Mouse (Mus musculus): ENCODE measurements around the gene Stxbp2.

Stxbp2 gene

DNA sequence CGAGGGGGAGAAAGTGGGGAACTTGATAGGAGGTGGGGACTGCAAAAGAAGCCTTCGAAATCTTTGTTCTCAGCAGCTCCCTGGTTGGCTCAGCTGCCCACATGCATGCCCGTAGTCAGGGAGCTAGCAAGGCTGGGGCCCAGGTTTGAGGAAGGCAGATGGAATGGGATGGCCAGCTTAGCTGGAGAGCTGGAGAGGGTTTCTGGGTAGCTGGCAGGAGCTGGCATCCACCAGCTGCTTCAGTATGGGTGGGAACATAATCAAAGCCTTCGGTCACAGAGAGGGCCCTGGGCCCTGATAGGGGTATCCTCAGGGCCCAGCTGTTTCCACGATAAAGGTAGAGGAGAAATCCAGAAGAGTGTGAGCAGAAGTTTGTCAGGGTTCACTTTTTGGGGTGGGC, 51.7 kb downstream of the Stxbp2 start:
- DNase-seq (ENCODE audit: low spot score in 2 of 2), result no peak

DNA sequence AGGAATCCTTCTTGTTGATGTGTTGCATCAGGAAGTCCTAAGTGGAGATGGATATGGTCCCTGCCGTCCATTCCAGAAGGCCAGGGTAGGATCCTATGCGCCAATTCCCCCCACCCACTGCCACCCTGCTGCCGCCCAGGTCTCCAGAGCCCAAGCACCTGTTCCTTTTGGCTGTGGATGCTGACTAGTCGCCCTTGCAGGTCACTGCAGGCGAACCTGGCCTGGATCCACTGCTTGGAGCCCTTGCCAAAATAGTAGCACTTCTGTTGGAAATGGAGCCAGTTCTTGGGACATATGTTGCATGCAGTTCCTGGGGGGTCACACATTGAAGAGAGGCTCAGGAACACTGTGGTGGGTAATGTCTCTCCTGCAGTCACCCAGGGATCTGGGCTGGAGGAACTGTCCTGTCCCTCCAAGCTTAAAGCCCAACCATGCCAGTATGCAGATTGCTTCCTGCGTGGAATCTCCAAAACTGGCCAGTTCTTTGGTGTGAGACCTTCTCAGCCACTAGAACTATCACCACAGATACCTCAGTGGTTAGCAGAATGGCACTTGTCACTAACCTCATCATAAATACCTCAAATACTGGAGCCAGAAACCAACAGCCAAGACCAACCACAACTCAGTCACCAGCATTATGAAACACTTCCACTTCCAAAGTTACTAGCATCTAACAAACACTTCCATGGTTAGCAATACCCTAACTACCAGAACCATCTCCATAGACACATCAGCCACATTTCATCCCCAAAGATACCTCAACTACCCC, 52.8 kb downstream of the Stxbp2 start:
- no peak for DNase-seq (ENCODE audit: low spot score in 2 of 2)

DNA sequence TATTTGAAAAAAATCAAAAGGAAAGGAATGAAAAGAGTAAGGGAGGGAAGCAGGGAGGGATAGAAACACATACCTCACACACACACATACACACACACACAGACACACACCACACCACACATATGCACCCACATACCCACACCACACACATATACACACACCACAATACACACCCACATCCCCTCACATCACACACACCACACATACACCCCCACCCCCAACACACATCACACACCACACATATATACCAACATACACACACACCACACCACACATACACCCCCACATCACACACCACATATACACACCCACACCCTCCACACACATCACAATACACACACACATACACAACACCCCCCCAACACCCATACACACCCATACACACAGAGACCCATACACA, 53.8 kb downstream of the Stxbp2 start:
- DNase-seq (ENCODE audit: low spot score in 2 of 2), result no peak

DNA sequence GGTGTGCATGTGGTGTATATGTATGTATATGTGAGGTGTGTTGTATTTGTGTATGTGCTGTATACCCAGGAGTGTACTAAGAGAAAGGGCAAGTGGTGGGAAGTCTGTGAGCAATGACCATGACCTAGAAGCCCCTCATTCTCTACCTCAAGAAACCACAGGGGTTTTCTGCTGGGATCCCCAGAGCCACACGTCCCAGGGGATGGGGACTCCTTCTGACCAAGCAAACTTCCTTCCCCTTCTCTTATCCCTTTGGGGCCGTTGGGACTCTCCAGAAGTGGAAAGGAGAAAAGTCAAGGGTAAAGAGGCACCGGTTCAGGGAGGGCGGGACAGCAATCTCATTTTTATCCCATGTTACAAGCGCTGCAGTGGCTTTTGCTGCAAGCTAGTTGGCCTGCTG, 54.7 kb downstream of the Stxbp2 start:
- DNase-seq (ENCODE audit: low spot score in 2 of 2), result no peak

DNA sequence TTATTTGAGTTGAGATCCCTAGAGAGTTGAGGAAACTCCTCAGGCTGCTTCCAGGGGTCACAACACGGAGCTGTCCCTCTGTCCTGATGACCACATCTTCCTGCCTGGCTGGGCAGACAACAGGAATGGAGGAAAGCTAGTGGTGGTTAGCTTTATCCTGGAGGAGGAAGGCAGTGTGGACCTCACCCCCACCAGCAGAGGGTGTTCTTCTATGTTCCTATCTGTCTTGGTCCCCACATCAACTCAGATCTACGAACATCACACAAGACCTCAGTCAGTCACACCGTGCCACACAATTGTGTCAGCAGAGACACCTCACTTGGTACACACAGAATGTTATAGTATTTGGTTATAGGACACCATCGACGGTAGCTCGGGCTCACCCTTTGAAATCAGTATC, 56.8 kb downstream of the Stxbp2 start:
- DNase-seq (ENCODE audit: low spot score in 2 of 2), result no peak

DNA sequence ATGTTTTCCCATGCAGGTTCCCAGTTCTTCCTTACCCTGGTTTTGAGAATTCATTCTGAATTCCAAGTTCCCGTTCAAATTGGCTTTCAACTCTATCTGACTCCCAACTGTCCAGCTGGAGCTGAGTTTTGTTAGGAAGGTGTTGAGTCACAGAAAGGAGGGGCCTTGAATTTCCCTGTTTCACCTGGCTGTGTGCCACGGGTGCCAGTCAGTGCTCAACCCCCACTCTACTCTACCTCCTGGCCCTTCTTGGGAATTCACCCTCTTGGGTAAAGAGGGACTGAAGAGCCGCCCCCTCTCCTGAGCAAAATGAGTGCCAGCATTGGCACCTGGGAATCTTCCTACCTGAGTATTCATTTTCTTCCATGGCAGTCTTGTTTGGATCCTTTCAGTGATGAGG, 60.0 kb downstream of the Stxbp2 start:
- no peak for DNase-seq (ENCODE audit: low spot score in 2 of 2)
